Mouse (Mus musculus): ENCODE results near the gene Lmnb2. TPM values are rescaled to one million over a fixed set of nuclear protein-coding genes. Genes with fewer than 3 reads are reported as not detected.

Gene Lmnb2
- 4.1 TPM for polyA plus RNA-seq (2014; fragmentation: Illumina TruSeq; extraction: RNeasy Lipid Tissue Mini Kit (QIAGEN cat#74804); ENCODE audit: low read depth, low replicate concordance)

DNA sequence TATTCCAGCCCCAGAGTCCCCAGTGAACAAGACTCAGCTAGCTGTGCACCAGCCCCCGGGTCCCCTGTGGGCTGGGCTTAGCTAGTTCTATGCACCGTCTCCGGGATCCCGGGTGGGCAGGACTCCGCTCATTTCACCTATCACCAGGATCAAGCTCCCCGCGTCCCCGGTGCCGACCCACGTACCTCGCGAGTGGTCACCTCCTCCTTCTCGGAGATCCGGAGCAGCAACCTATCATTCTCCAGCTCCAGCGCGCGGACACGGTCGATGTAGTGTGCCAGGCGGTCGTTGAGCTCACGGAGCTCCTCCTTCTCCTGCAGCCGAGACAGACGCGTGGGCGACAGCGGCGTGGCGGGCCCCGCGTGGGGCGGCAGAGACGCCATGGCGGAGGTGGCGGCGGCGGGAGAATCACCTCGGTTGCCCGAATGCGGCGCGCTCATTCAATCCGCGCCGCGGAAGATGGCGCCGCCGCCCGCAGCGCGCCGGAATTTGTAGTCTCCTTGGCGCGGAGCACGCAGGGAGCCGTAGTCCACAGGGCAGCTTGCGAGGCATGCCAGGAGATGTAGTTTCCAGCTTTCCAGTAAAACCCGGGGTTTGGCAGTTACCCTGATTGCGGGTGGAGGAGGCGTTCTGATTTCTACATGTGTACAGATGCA lies at the start of gene Lmnb2:
Gene Lmnb2, minus strand, starts transcription at position 467 of the 656 bp plus-strand sequence.

GRCm38 (mm10) chr10:80929299-80930226 lies 11.5 kb upstream of the Lmnb2 start, which contains the start of gene Gadd45b:
Gene Gadd45b (plus strand): TSS chr10:80930073.

DNA sequence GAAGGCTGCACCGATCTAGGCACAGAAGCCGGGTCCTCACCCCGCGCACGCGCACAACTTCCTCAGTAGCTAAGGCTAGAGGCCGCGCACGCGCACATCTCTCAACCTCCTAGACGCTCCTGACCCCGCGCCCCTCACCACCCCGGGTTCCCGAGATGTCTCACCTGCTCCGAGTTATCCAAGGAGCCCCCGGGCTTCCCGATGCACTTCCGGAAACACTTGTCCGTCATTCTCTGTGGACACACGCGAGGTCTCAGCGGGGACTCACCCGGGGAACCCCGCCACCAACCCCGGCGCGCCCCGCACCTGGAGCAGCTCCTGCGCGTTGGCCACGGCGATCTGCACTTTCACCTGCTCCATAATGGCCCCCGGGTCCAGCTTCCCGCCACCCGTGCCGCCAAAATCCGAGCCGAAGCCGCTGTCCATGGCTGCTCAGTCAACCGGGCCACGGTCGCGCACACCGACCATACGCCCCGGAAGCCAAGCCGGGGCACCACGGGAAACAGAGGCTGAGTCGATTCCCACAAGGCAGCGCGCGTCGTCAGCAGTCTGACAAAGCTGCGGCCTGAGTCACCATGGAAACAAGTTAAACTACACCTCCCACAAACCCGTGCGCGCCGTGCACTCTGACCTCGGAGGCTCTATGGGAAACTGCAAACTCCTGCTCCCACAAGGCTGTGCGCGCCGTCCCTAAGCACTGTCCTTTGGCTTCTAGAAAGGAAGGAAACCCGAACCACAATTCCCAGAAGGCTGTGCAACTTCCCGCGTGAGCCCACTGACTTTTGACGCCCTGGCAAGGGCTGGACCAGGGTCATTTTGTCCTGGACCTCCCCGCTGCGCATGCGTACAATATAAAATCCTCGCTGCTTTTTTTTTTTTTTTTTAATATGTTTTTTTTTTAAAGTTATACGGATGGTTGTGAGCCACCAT lies 17.5 kb downstream of the Lmnb2 start, which contains the start of gene Timm13:
Gene Timm13, minus strand, starts transcription at position 652 of the 930 bp plus-strand sequence.

GRCm38 (mm10) chr10:80871581-80871980 lies 46.5 kb downstream of the Lmnb2 start, which contains the start of gene Tmprss9:
Gene Tmprss9 (plus strand): TSS chr10:80871848.

DNA sequence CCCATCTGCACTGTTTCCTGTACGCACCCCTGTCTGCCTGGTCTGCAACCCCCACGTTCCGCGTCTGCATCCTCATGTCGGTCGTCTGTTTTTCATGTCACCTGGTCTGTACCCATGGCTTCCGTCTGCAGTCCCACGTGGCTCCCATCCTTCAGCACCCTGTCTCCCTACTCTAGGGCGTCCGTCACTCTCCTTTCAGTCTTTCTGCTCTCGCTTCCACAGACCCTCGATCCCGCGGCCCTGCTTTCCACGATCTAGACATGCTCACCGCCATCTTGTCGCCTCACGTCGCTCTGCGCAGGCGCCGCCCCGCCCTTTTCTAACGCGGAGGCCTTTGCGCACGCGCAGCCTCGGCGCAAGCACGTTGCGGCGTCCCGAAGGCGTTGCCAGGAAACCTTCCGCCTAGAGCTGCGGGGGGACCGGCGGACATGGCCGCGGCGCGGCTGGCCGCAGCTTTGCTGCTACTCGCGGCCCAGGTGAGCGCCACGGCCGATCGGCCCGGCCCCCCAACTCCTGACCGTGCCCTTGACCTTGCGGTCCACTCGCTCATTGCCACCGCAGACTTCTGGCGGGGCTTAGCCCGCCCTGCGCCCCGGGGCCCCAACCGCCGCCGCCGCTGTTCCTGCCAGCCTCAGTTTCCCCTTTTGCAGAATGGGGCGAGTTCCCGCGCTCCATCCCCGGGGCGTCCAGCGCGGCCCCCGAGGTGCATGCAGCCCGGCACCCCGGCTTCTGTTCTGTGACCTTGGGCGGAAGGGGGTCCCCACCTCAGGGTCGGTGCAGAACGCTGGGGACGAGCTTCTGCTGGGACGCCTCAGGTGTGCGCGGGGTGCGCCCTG lies 62.9 kb downstream of the Lmnb2 start, which contains the start of the genes Lsm7 and Sppl2b:
Gene Lsm7, minus strand, starts transcription at position 297 of the 836 bp plus-strand sequence.
Gene Sppl2b, plus strand, starts transcription at position 363 of the 836 bp plus-strand sequence.

Other genes with a start within 250 kb of the Lmnb2 start
- gene Mknk2, start 240.1 kb downstream of the Lmnb2 start, polyA plus RNA-seq (2014; fragmentation: Illumina TruSeq; extraction: RNeasy Lipid Tissue Mini Kit (QIAGEN cat#74804); ENCODE audit: low read depth, low replicate concordance): 159 TPM
- gene Mob3a, start 216.3 kb downstream of the Lmnb2 start, polyA plus RNA-seq (2014; fragmentation: Illumina TruSeq; extraction: RNeasy Lipid Tissue Mini Kit (QIAGEN cat#74804); ENCODE audit: low read depth, low replicate concordance): 5.6 TPM
- gene Izumo4, start 216.1 kb downstream of the Lmnb2 start, polyA plus RNA-seq (2014; fragmentation: Illumina TruSeq; extraction: RNeasy Lipid Tissue Mini Kit (QIAGEN cat#74804); ENCODE audit: low read depth, low replicate concordance): 17.2 TPM
- gene Ap3d1, start 176.0 kb downstream of the Lmnb2 start, polyA plus RNA-seq (2014; fragmentation: Illumina TruSeq; extraction: RNeasy Lipid Tissue Mini Kit (QIAGEN cat#74804); ENCODE audit: low read depth, low replicate concordance): 44.0 TPM
- 36.2 TPM for gene Dot1l, start 163.0 kb downstream of the Lmnb2 start, polyA plus RNA-seq (2014; fragmentation: Illumina TruSeq; extraction: RNeasy Lipid Tissue Mini Kit (QIAGEN cat#74804); ENCODE audit: low read depth, low replicate concordance)
- gene Sf3a2, start 120.0 kb downstream of the Lmnb2 start, polyA plus RNA-seq (2014; fragmentation: Illumina TruSeq; extraction: RNeasy Lipid Tissue Mini Kit (QIAGEN cat#74804); ENCODE audit: low read depth, low replicate concordance): 24.0 TPM
- gene Plekhj1, start 119.6 kb downstream of the Lmnb2 start, polyA plus RNA-seq (2014; fragmentation: Illumina TruSeq; extraction: RNeasy Lipid Tissue Mini Kit (QIAGEN cat#74804); ENCODE audit: low read depth, low replicate concordance): 33.0 TPM
- not detected for gene Amh, start 113.0 kb downstream of the Lmnb2 start, polyA plus RNA-seq (2014; fragmentation: Illumina TruSeq; extraction: RNeasy Lipid Tissue Mini Kit (QIAGEN cat#74804); ENCODE audit: low read depth, low replicate concordance)
- 0.52 TPM for gene Jsrp1, start 104.7 kb downstream of the Lmnb2 start, polyA plus RNA-seq (2014; fragmentation: Illumina TruSeq; extraction: RNeasy Lipid Tissue Mini Kit (QIAGEN cat#74804); ENCODE audit: low read depth, low replicate concordance)
- 873 TPM for gene Oaz1, start 91.6 kb downstream of the Lmnb2 start, polyA plus RNA-seq (2014; fragmentation: Illumina TruSeq; extraction: RNeasy Lipid Tissue Mini Kit (QIAGEN cat#74804); ENCODE audit: low read depth, low replicate concordance)
- 10.1 TPM for gene Lingo3, start 74.2 kb downstream of the Lmnb2 start, polyA plus RNA-seq (2014; fragmentation: Illumina TruSeq; extraction: RNeasy Lipid Tissue Mini Kit (QIAGEN cat#74804); ENCODE audit: low read depth, low replicate concordance)
- gene Lsm7, start 63.0 kb downstream of the Lmnb2 start, polyA plus RNA-seq (2014; fragmentation: Illumina TruSeq; extraction: RNeasy Lipid Tissue Mini Kit (QIAGEN cat#74804); ENCODE audit: low read depth, low replicate concordance): 71.8 TPM
- gene Sppl2b, start 63.0 kb downstream of the Lmnb2 start, polyA plus RNA-seq (2014; fragmentation: Illumina TruSeq; extraction: RNeasy Lipid Tissue Mini Kit (QIAGEN cat#74804); ENCODE audit: low read depth, low replicate concordance): 16.7 TPM
- not detected for gene Tmprss9, start 46.4 kb downstream of the Lmnb2 start, polyA plus RNA-seq (2014; fragmentation: Illumina TruSeq; extraction: RNeasy Lipid Tissue Mini Kit (QIAGEN cat#74804); ENCODE audit: low read depth, low replicate concordance)
- 109 TPM for gene Timm13, start 17.3 kb downstream of the Lmnb2 start, polyA plus RNA-seq (2014; fragmentation: Illumina TruSeq; extraction: RNeasy Lipid Tissue Mini Kit (QIAGEN cat#74804); ENCODE audit: low read depth, low replicate concordance)
- 7.3 TPM for gene Gadd45b, start 11.8 kb upstream of the Lmnb2 start, polyA plus RNA-seq (2014; fragmentation: Illumina TruSeq; extraction: RNeasy Lipid Tissue Mini Kit (QIAGEN cat#74804); ENCODE audit: low read depth, low replicate concordance)
- gene Gng7, start 96.7 kb upstream of the Lmnb2 start, polyA plus RNA-seq (2014; fragmentation: Illumina TruSeq; extraction: RNeasy Lipid Tissue Mini Kit (QIAGEN cat#74804); ENCODE audit: low read depth, low replicate concordance): 0.99 TPM
- not detected for gene Diras1, start 107.4 kb upstream of the Lmnb2 start, polyA plus RNA-seq (2014; fragmentation: Illumina TruSeq; extraction: RNeasy Lipid Tissue Mini Kit (QIAGEN cat#74804); ENCODE audit: low read depth, low replicate concordance)
- 13.6 TPM for gene Slc39a3, start 119.2 kb upstream of the Lmnb2 start, polyA plus RNA-seq (2014; fragmentation: Illumina TruSeq; extraction: RNeasy Lipid Tissue Mini Kit (QIAGEN cat#74804); ENCODE audit: low read depth, low replicate concordance)
- gene Sgta, start 141.9 kb upstream of the Lmnb2 start, polyA plus RNA-seq (2014; fragmentation: Illumina TruSeq; extraction: RNeasy Lipid Tissue Mini Kit (QIAGEN cat#74804); ENCODE audit: low read depth, low replicate concordance): 90.2 TPM
- 12.6 TPM for gene Thop1, start 151.8 kb upstream of the Lmnb2 start, polyA plus RNA-seq (2014; fragmentation: Illumina TruSeq; extraction: RNeasy Lipid Tissue Mini Kit (QIAGEN cat#74804); ENCODE audit: low read depth, low replicate concordance)
- 0.26 TPM for gene Creb3l3, start 180.6 kb upstream of the Lmnb2 start, polyA plus RNA-seq (2014; fragmentation: Illumina TruSeq; extraction: RNeasy Lipid Tissue Mini Kit (QIAGEN cat#74804); ENCODE audit: low read depth, low replicate concordance)
- 88.4 TPM for gene Map2k2, start 187.7 kb upstream of the Lmnb2 start, polyA plus RNA-seq (2014; fragmentation: Illumina TruSeq; extraction: RNeasy Lipid Tissue Mini Kit (QIAGEN cat#74804); ENCODE audit: low read depth, low replicate concordance)
- 17.1 TPM for gene Zbtb7a, start 217.0 kb upstream of the Lmnb2 start, polyA plus RNA-seq (2014; fragmentation: Illumina TruSeq; extraction: RNeasy Lipid Tissue Mini Kit (QIAGEN cat#74804); ENCODE audit: low read depth, low replicate concordance)
- 17.0 TPM for gene Pias4, start 249.7 kb upstream of the Lmnb2 start, polyA plus RNA-seq (2014; fragmentation: Illumina TruSeq; extraction: RNeasy Lipid Tissue Mini Kit (QIAGEN cat#74804); ENCODE audit: low read depth, low replicate concordance)